Mouse (Mus musculus) neural tube, embryonic 12.5 days (tissue): ENCODE measurements around the gene Cog1. TPM values are rescaled to one million over a fixed set of nuclear protein-coding genes. Genes with fewer than 3 reads are reported as not detected.

Source experiments
- ATAC-seq: fragments of 200-750 bp; cut with Nextera tagmentation; 2 replicates; pipeline ENCODE4 v1.8.0; 2017; ENCODE audit warnings: low read depth, mild to moderate bottlenecking, moderate TSS enrichment, moderate library complexity; ENCODE audit not compliant: low FRiP score
- H3K27ac ChIP-seq: fragments of 300-500 bp; sonication (generic); 2 replicates; pipeline ENCODE4 v1.5.1; 2016
- H3K27me3 ChIP-seq: fragments of 300-500 bp; sonication (generic); replicated peaks from 2 replicates; pipeline ENCODE4 v1.6.1; 2016; ENCODE audit warnings: mild to moderate bottlenecking
- H3K36me3 ChIP-seq: fragments of 300-500 bp; sonication (generic); 2 replicates; pipeline ENCODE4 v1.6.1; 2016; ENCODE audit warnings: mild to moderate bottlenecking
- H3K4me1 ChIP-seq: fragments of 300-500 bp; sonication (generic); 2 replicates; pipeline ENCODE4 v1.6.1; 2016
- H3K4me2 ChIP-seq: fragments of 300-500 bp; sonication (generic); replicated peaks from 2 replicates; pipeline ENCODE4 v1.6.1; 2016; ENCODE audit warnings: mild to moderate bottlenecking
- H3K4me3 ChIP-seq: fragments of 300-500 bp; sonication (generic); 2 replicates; pipeline ENCODE4 v1.5.1; 2016
- H3K9ac ChIP-seq: fragments of 300-500 bp; sonication (generic); 2 replicates; pipeline ENCODE4 v1.6.1; 2016; ENCODE audit warnings: mild to moderate bottlenecking
- H3K9me3 ChIP-seq: fragments of 300-500 bp; sonication (generic); 2 replicates; pipeline ENCODE4 v1.6.1; 2016; ENCODE audit warnings: mild to moderate bottlenecking
- WGBS: fragments of 180-500 bp; shearing (Covaris S2); methylation state at CpG from one replicate; pipeline ENCODE4 v1.1.7; 2016; 5-methylcytosine and 5-hydroxymethylcytosine counted together
- polyA plus RNA-seq: library from polyadenylated mRNA; unstranded; fragments of >200 nt; fragmentation: Nextera tagmentation; extraction: Ambion mirVana; gene quantifications from 2 replicates; pipeline ENCODE4 v1.2.1, GENCODE M21; 2016

The Cog1 gene
- polyA plus RNA-seq, result 44.1 and 50.7 TPM in 2 replicates

GRCm38 (mm10) chr11:113648690-113649352, at the start of gene Cog1:
Gene Cog1, plus strand, starts transcription at chr11:113649169.
- Histone ChIP-seq H3K9me3 (no peaks in the 10 kb centered on the region), H3K4me3 (peak within 1 kb of the TSS; percentile 97), H3K4me1 (peaks cover 27% of the 10 kb centered on the region), H3K36me3 (peaks cover 23% of the 10 kb centered on the region), H3K9ac (peak within 1 kb of the TSS; percentile 92), H3K27ac (peak within 1 kb of the TSS; percentile 73), H3K27me3 (no peaks in the 10 kb centered on the region), H3K4me2 (peak within 1 kb of the TSS; percentile 73)
- no peak for ATAC-seq
- 42% methylated on average over 26 of the region's 26 CpGs for WGBS

GRCm38 (mm10) chr11:113600526-113601245, 48.3 kb upstream of the Cog1 start:
- ATAC-seq, result no peak

GRCm38 (mm10) chr11:113601616-113602343, 47.2 kb upstream of the Cog1 start:
- H3K4me2 ChIP-seq, result no peak overlapping the region
- WGBS, result 53% methylated on average over 12 of the region's 12 CpGs
- peak; percentile 44 for ATAC-seq
- H3K9me3 ChIP-seq, result peaks cover 9% of the 10 kb centered on the region; the same call in 1 of the 2 replicates
- no peak overlapping the region for H3K4me3 ChIP-seq
- peak overlapping the region; percentile 42; the same call in 1 of the 2 replicates for H3K27ac ChIP-seq
- H3K27me3 ChIP-seq, result no peaks in the 10 kb centered on the region
- no peaks in the 10 kb centered on the region for H3K36me3 ChIP-seq
- H3K4me1 ChIP-seq, result peaks cover 18% of the 10 kb centered on the region
- H3K9ac ChIP-seq, result no peak overlapping the region

More at GRCm38 (mm10) chr11:113600526-113601245, 48.3 kb upstream of the Cog1 start:
- Histone ChIP-seq H3K4me2 (no peak overlapping the region), H3K27me3 (no peaks in the 10 kb centered on the region), H3K27ac (0 out of 2 replicates have a peak overlapping the region, but pooled peaks have one; percentile 42), H3K9me3 (0 out of 2 replicates have a peak, but pooled peaks cover 5% of the 10 kb centered on the region), H3K36me3 (no peaks in the 10 kb centered on the region), H3K4me1 (peaks cover 18% of the 10 kb centered on the region), H3K4me3 (no peak overlapping the region), H3K9ac (no peak overlapping the region)
- WGBS, result 77% methylated on average over 18 of the region's 18 CpGs

GRCm38 (mm10) chr11:113607556-113607955, 41.4 kb upstream of the Cog1 start:
- Histone ChIP-seq H3K27ac (no peak overlapping the region), H3K36me3 (no peaks in the 10 kb centered on the region), H3K9ac (no peak overlapping the region), H3K4me1 (peaks cover 10% of the 10 kb centered on the region), H3K4me2 (no peak overlapping the region), H3K9me3 (peaks cover 11% of the 10 kb centered on the region; the same call in 1 of the 2 replicates), H3K27me3 (no peaks in the 10 kb centered on the region), H3K4me3 (no peak overlapping the region)
- ATAC-seq, result no peak
- WGBS, result 94% methylated on average over 12 of the region's 12 CpGs

GRCm38 (mm10) chr11:113609581-113609980, 39.4 kb upstream of the Cog1 start:
- H3K27me3 ChIP-seq, result no peaks in the 10 kb centered on the region

GRCm38 (mm10) chr11:113610266-113610665, 38.7 kb upstream of the Cog1 start:
- Histone ChIP-seq H3K27me3 (no peaks in the 10 kb centered on the region), H3K36me3 (no peaks in the 10 kb centered on the region), H3K4me2 (no peak overlapping the region), H3K4me1 (peaks cover 10% of the 10 kb centered on the region), H3K4me3 (no peak overlapping the region), H3K9me3 (peaks cover 6% of the 10 kb centered on the region; the same call in 1 of the 2 replicates), H3K9ac (no peak overlapping the region), H3K27ac (no peak overlapping the region)
- WGBS, result 74% methylated on average over 5 of the region's 5 CpGs
- no peak for ATAC-seq

More at GRCm38 (mm10) chr11:113609581-113609980, 39.4 kb upstream of the Cog1 start:
- Histone ChIP-seq H3K4me1 (peaks cover 10% of the 10 kb centered on the region), H3K27ac (no peak overlapping the region), H3K9me3 (peaks cover 6% of the 10 kb centered on the region; the same call in 1 of the 2 replicates), H3K4me2 (no peak overlapping the region), H3K9ac (no peak overlapping the region), H3K4me3 (no peak overlapping the region), H3K36me3 (no peaks in the 10 kb centered on the region)
- WGBS, result 83% methylated on average over 5 of the region's 5 CpGs
- ATAC-seq, result no peak

- H3K4me2 ChIP-seq, result peak overlapping the region; percentile 41; the same call in 1 of the 2 replicates
- no peak overlapping the region for H3K4me3 ChIP-seq
- peaks cover 10% of the 10 kb centered on the region for H3K4me1 ChIP-seq
- H3K36me3 ChIP-seq, result no peaks in the 10 kb centered on the region
- H3K27me3 ChIP-seq, result no peaks in the 10 kb centered on the region
- no peak overlapping the region for H3K9ac ChIP-seq
- 89% methylated on average over 10 of the region's 10 CpGs for WGBS
- ATAC-seq, result no peak
- H3K27ac ChIP-seq, result peak overlapping the region; percentile 68; the same call in 1 of the 2 replicates
- peaks cover 5% of the 10 kb centered on the region; the same call in 1 of the 2 replicates for H3K9me3 ChIP-seq
Observed at GRCm38 (mm10) chr11:113611112-113611646, 37.8 kb upstream of the Cog1 start.

GRCm38 (mm10) chr11:113611664-113612611, 37.0 kb upstream of the Cog1 start:
- Histone ChIP-seq H3K4me2 (peak overlapping the region; percentile 41), H3K4me1 (peaks cover 10% of the 10 kb centered on the region), H3K9ac (0 out of 2 replicates have a peak overlapping the region, but pooled peaks have one; percentile 26), H3K9me3 (0 out of 2 replicates have a peak, but pooled peaks cover under 1% of the 10 kb centered on the region), H3K27ac (peak overlapping the region; percentile 68), H3K27me3 (no peaks in the 10 kb centered on the region), H3K4me3 (no peak overlapping the region), H3K36me3 (no peaks in the 10 kb centered on the region)
- WGBS, result 9% methylated on average over 24 of the region's 24 CpGs
- peak; percentile 89 for ATAC-seq

- Histone ChIP-seq H3K9ac (no peak overlapping the region), H3K9me3 (no peaks in the 10 kb centered on the region), H3K27me3 (peaks cover 18% of the 10 kb centered on the region), H3K4me1 (peaks cover 31% of the 10 kb centered on the region), H3K27ac (no peak overlapping the region), H3K36me3 (no peaks in the 10 kb centered on the region), H3K4me3 (no peak overlapping the region), H3K4me2 (no peak overlapping the region)
- WGBS, result 87% methylated on average over 6 of the region's 6 CpGs
- ATAC-seq, result no peak
Observed at GRCm38 (mm10) chr11:113614476-113614875, 34.5 kb upstream of the Cog1 start.

GRCm38 (mm10) chr11:113617132-113617911, 31.6 kb upstream of the Cog1 start:
- Histone ChIP-seq H3K4me3 (no peak overlapping the region), H3K4me1 (peaks cover 42% of the 10 kb centered on the region), H3K9me3 (no peaks in the 10 kb centered on the region), H3K27ac (no peak overlapping the region), H3K9ac (no peak overlapping the region), H3K27me3 (peaks cover 33% of the 10 kb centered on the region), H3K36me3 (no peaks in the 10 kb centered on the region), H3K4me2 (peak overlapping the region; percentile 94; the same call in 1 of the 2 replicates)
- WGBS, result 44% methylated on average over 14 of the region's 14 CpGs
- ATAC-seq, result no peak
